Mouse (Mus musculus): Measurements from ENCODE around the gene Trp53i13. TPM values are rescaled to one million over a fixed set of nuclear protein-coding genes. Genes with fewer than 3 reads are reported as not detected.
A peak's percentile ranks its signal among the peaks of the same experiment; 100 is the strongest.

Gene Trp53i13
- polyA plus RNA-seq, 1 experiment from 2014 or later: 51.2 TPM

GRCm38 (mm10) chr11:77503511-77503910, 12.3 kb downstream of the Trp53i13 start:
- Histone ChIP-seq H3K4me3 (ENCODE audit: low read depth, low read length) (no peak overlapping the region), H3K27ac (replicated peaks; ENCODE audit: low read depth, low read length) (peak overlapping the region; percentile 33), H3K36me3 (ENCODE audit: control insufficient read depth, insufficient read depth, low read length) (peaks cover 84% of the 10 kb centered on the region), H3K4me1 (ENCODE audit: control insufficient read depth, insufficient read depth, low read length) (peaks cover 4% of the 10 kb centered on the region), H3K9me3 (ENCODE audit: control insufficient read depth, low read length) (no peaks in the 10 kb centered on the region), H3K4me2 (ENCODE audit: low read depth, low read length) (no peak overlapping the region), H3K9ac (ENCODE audit: low read depth, low read length) (no peak overlapping the region), H3K27me3 (replicated peaks; ENCODE audit: control insufficient read depth, insufficient read depth, low read length) (no peaks in the 10 kb centered on the region)
- DNase-seq (ENCODE audit: low spot score) (peak; percentile 47), ATAC-seq (ENCODE audit: low read depth) (peak; percentile 10; the same call in 1 of the 2 replicates)
- 47% methylated on average over 3 of the region's 3 CpGs for WGBS

DNA sequence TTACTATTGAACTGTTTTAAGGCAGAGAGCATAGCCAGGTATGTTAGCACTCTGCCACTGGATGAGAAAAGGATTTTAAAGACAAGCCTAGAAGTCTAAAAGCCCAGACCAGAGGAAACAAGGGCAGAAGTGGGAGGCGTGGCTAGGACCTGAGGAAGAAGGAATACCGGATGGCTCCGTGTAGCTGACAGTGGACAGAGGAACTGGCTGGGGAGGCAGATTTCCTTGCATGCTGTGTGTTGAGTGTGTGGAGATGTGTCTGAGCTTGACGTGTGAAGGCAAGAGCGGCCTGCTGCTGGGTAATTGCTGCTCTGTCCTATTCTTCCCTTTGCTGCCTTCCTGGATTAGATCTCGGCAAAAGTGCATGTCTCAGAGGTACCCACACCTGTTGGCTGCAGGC, 13.3 kb downstream of the Trp53i13 start:
- WGBS: 81% methylated on average over 6 of the region's 6 CpGs
- H3K4me2 ChIP-seq (ENCODE audit: low read depth, low read length): no peak overlapping the region
- peaks cover 79% of the 10 kb centered on the region for H3K36me3 ChIP-seq (ENCODE audit: control insufficient read depth, insufficient read depth, low read length)
- H3K27ac ChIP-seq (replicated peaks; ENCODE audit: low read depth, low read length): no peak overlapping the region
- H3K4me3 ChIP-seq (ENCODE audit: low read depth, low read length): no peak overlapping the region
- H3K27me3 ChIP-seq (replicated peaks; ENCODE audit: control insufficient read depth, insufficient read depth, low read length): no peaks in the 10 kb centered on the region
- H3K9me3 ChIP-seq (ENCODE audit: control insufficient read depth, low read length): no peaks in the 10 kb centered on the region
- H3K4me1 ChIP-seq (ENCODE audit: control insufficient read depth, insufficient read depth, low read length): no peaks in the 10 kb centered on the region
- ATAC-seq (ENCODE audit: low read depth) (no peak), DNase-seq (ENCODE audit: low spot score) (no peak)
- no peak overlapping the region for H3K9ac ChIP-seq (ENCODE audit: low read depth, low read length)

- Histone ChIP-seq H3K27me3 (replicated peaks; ENCODE audit: control insufficient read depth, insufficient read depth, low read length) (no peaks in the 10 kb centered on the region), H3K9ac (ENCODE audit: low read depth, low read length) (no peak overlapping the region), H3K4me1 (ENCODE audit: control insufficient read depth, insufficient read depth, low read length) (0 out of 2 replicates have a peak, but pooled peaks cover 3% of the 10 kb centered on the region), H3K27ac (replicated peaks; ENCODE audit: low read depth, low read length) (no peak overlapping the region), H3K36me3 (ENCODE audit: control insufficient read depth, insufficient read depth, low read length) (peaks cover 74% of the 10 kb centered on the region), H3K4me2 (ENCODE audit: low read depth, low read length) (no peak overlapping the region), H3K9me3 (ENCODE audit: control insufficient read depth, low read length) (no peaks in the 10 kb centered on the region), H3K4me3 (ENCODE audit: low read depth, low read length) (no peak overlapping the region)
- DNase-seq (ENCODE audit: low spot score) (no peak), ATAC-seq (ENCODE audit: low read depth) (no peak)
- WGBS: 91% methylated on average over 4 of the region's 4 CpGs
Measured at GRCm38 (mm10) chr11:77501971-77502370, 13.8 kb downstream of the Trp53i13 start.

- H3K27ac ChIP-seq (replicated peaks; ENCODE audit: low read depth, low read length): no peak overlapping the region
- no peak overlapping the region for H3K4me2 ChIP-seq (ENCODE audit: low read depth, low read length)
- 0 out of 2 replicates have a peak, but pooled peaks cover 3% of the 10 kb centered on the region for H3K4me1 ChIP-seq (ENCODE audit: control insufficient read depth, insufficient read depth, low read length)
- H3K27me3 ChIP-seq (replicated peaks; ENCODE audit: control insufficient read depth, insufficient read depth, low read length): no peaks in the 10 kb centered on the region
- H3K9ac ChIP-seq (ENCODE audit: low read depth, low read length): no peak overlapping the region
- no peak for ATAC-seq (ENCODE audit: low read depth)
- no peak overlapping the region for H3K4me3 ChIP-seq (ENCODE audit: low read depth, low read length)
- 21% methylated on average over 5 of the region's 5 CpGs for WGBS
- H3K36me3 ChIP-seq (ENCODE audit: control insufficient read depth, insufficient read depth, low read length): peaks cover 68% of the 10 kb centered on the region
- DNase-seq (ENCODE audit: low spot score): peak; percentile 84
- H3K9me3 ChIP-seq (ENCODE audit: control insufficient read depth, low read length): no peaks in the 10 kb centered on the region
Measured at GRCm38 (mm10) chr11:77501392-77501791, 14.4 kb downstream of the Trp53i13 start.

DNA sequence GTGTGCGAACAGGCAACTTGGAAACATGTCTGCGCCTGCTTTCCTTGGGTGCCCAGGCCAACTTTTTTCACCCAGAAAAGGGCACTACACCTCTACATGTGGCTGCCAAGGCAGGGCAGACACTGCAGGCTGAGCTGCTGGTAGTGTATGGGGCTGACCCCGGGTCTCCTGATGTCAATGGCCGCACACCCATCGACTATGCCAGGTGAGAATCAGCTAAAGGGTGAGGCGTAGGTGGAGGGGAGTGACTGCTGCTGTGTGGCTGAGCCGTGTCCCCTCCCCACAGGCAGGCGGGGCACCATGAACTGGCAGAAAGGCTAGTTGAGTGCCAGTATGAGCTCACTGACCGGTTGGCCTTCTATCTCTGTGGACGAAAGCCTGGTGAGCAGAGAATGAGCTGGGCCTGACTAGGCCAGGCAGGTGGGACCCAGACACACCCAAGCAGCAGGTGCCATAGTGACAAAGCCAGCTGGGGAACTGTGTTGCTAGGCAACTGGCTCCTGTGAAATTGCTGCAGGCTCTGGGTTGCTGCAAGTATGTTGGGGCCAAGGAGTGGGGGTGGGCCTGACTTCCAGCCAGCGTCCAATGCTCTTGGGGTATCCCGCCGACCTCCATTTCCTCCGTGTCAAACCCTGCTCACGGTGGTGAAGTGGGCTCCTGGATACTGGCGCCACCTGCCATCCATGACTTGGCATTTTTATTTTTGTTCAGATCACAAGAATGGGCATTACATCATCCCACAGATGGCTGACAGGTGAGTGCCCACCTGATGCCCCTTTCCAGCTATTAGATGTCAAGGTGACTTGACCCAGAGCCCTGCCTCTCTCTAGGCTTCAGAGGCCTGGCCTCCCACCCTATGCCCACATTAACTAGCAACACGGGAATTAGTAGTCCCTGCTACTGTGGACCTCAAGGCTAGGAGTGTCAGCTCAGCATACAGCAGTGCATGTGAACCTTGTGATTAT, 15.1 kb downstream of the Trp53i13 start:
- Histone ChIP-seq H3K27ac (replicated peaks; ENCODE audit: low read depth, low read length) (no peak overlapping the region), H3K9me3 (ENCODE audit: control insufficient read depth, low read length) (no peaks in the 10 kb centered on the region), H3K4me2 (ENCODE audit: low read depth, low read length) (no peak overlapping the region), H3K36me3 (ENCODE audit: control insufficient read depth, insufficient read depth, low read length) (peaks cover 61% of the 10 kb centered on the region), H3K9ac (ENCODE audit: low read depth, low read length) (no peak overlapping the region; the same call in 1 of the 2 replicates), H3K27me3 (replicated peaks; ENCODE audit: control insufficient read depth, insufficient read depth, low read length) (no peaks in the 10 kb centered on the region), H3K4me1 (ENCODE audit: control insufficient read depth, insufficient read depth, low read length) (0 out of 2 replicates have a peak, but pooled peaks cover 3% of the 10 kb centered on the region), H3K4me3 (ENCODE audit: low read depth, low read length) (no peak overlapping the region)
- no peak for ATAC-seq (ENCODE audit: low read depth)
- peak; percentile 66 for DNase-seq (ENCODE audit: low spot score)
- 79% methylated on average over 17 of the region's 17 CpGs for WGBS

- Histone ChIP-seq H3K9ac (ENCODE audit: low read depth, low read length) (no peak overlapping the region), H3K27me3 (replicated peaks; ENCODE audit: control insufficient read depth, insufficient read depth, low read length) (no peaks in the 10 kb centered on the region), H3K9me3 (ENCODE audit: control insufficient read depth, low read length) (no peaks in the 10 kb centered on the region), H3K27ac (replicated peaks; ENCODE audit: low read depth, low read length) (no peak overlapping the region), H3K4me3 (ENCODE audit: low read depth, low read length) (no peak overlapping the region), H3K36me3 (ENCODE audit: control insufficient read depth, insufficient read depth, low read length) (peaks cover 48% of the 10 kb centered on the region), H3K4me1 (ENCODE audit: control insufficient read depth, insufficient read depth, low read length) (peaks cover 10% of the 10 kb centered on the region), H3K4me2 (ENCODE audit: low read depth, low read length) (no peak overlapping the region)
- DNase-seq (ENCODE audit: low spot score): no peak
- no peak for ATAC-seq (ENCODE audit: low read depth)
- 85% methylated on average over 7 of the region's 7 CpGs for WGBS
Measured at GRCm38 (mm10) chr11:77499354-77499753, 16.4 kb downstream of the Trp53i13 start.

DNA sequence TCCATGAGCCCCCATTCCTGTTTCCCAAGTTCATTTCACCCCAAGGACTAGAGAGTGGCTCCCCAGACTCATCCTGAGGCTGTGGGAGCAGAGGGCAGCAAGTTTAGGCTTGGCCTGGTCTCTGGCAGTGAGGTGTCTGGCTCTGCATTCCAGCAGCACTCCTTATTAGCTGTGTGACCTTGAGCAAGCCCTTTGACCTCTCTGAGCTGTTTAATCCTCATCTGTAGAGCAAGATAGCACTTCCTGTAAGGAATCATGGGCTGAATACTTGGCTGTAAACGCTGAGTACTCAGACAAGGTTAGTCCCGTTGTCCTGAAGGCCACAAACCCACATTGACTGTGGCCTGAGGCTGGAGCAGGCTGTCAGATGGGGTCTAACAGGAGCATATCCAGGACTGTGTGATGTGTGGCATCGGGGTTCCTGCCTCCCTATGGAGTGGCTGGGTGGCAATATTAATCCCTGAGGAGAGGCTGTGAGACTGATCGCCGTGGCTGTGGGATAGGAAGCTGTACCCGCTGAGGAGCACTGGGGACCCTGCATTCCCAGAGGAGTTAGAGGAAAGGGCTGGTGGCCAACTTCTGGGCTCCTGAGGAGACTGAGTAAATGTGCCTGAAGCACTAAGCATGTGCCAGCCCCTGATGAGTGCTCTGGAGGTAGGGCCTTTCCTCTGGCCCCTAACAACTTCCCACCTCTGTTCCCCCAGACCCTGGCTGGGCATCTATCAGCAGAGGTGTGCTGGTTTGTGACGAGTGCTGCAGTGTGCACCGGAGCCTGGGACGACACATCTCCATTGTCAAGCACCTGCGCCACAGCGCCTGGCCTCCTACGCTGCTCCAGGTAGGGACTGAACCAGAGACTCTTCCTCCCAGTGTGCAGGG, 17.3 kb downstream of the Trp53i13 start:
- H3K27me3 ChIP-seq (replicated peaks; ENCODE audit: control insufficient read depth, insufficient read depth, low read length): no peaks in the 10 kb centered on the region
- DNase-seq (ENCODE audit: low spot score): no peak
- WGBS: 62% methylated on average over 12 of the region's 12 CpGs
- H3K9ac ChIP-seq (ENCODE audit: low read depth, low read length): no peak overlapping the region
- no peak for ATAC-seq (ENCODE audit: low read depth)
- no peak overlapping the region for H3K27ac ChIP-seq (replicated peaks; ENCODE audit: low read depth, low read length)
- H3K4me1 ChIP-seq (ENCODE audit: control insufficient read depth, insufficient read depth, low read length): peaks cover 14% of the 10 kb centered on the region
- H3K4me3 ChIP-seq (ENCODE audit: low read depth, low read length): no peak overlapping the region
- H3K4me2 ChIP-seq (ENCODE audit: low read depth, low read length): no peak overlapping the region
- peaks cover 39% of the 10 kb centered on the region for H3K36me3 ChIP-seq (ENCODE audit: control insufficient read depth, insufficient read depth, low read length)
- H3K9me3 ChIP-seq (ENCODE audit: control insufficient read depth, low read length): no peaks in the 10 kb centered on the region

DNA sequence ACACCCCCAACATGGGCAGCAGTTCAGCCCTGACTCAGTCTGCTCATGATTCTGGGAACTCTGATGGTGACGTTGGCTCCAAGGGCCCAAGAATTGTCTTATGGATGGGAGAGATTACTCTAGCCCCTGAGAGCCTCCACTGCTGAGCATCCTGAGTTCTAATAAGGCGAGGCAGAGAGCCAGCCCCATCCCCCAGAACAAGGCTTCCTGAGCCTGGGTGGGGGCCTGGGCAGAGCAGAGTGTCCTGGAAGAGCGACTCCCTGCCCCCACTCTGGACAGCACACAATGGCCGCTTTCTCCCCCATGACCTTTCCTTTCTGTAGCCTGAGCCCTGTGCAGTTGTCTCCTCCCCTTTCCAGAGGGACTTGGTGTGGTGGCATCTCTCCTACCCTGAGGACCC, 17.9 kb downstream of the Trp53i13 start:
- Histone ChIP-seq H3K4me2 (ENCODE audit: low read depth, low read length) (no peak overlapping the region), H3K27ac (replicated peaks; ENCODE audit: low read depth, low read length) (peak overlapping the region; percentile 72; the same call in 1 of the 2 replicates), H3K9me3 (ENCODE audit: control insufficient read depth, low read length) (no peaks in the 10 kb centered on the region), H3K36me3 (ENCODE audit: control insufficient read depth, insufficient read depth, low read length) (peaks cover 33% of the 10 kb centered on the region), H3K4me1 (ENCODE audit: control insufficient read depth, insufficient read depth, low read length) (peaks cover 14% of the 10 kb centered on the region), H3K4me3 (ENCODE audit: low read depth, low read length) (no peak overlapping the region), H3K9ac (ENCODE audit: low read depth, low read length) (no peak overlapping the region), H3K27me3 (replicated peaks; ENCODE audit: control insufficient read depth, insufficient read depth, low read length) (no peaks in the 10 kb centered on the region)
- 52% methylated on average over 4 of the region's 4 CpGs for WGBS
- ATAC-seq (ENCODE audit: low read depth): no peak
- DNase-seq (ENCODE audit: low spot score): no peak
